Mouse (Mus musculus) liver, embryonic 12.5 days (tissue): ENCODE results near the gene Ube2z. TPM values are rescaled to one million over a fixed set of nuclear protein-coding genes. Genes with fewer than 3 reads are reported as not detected.

Experiments
- ATAC-seq: fragments of 200-750 bp; cut with Nextera tagmentation; 2 replicates; pipeline ENCODE4 v1.8.0; 2017; ENCODE audit warnings: moderate number of reproducible peaks, mild to moderate bottlenecking, moderate library complexity
- H3K27ac ChIP-seq: fragments of 300-500 bp; sonication (generic); 2 replicates; pipeline ENCODE4 v1.5.1; 2016; ENCODE audit warnings: mild to moderate bottlenecking
- H3K27me3 ChIP-seq: fragments of 300-500 bp; sonication (generic); replicated peaks from 2 replicates; pipeline ENCODE4 v1.6.1; 2016; ENCODE audit warnings: mild to moderate bottlenecking, moderate library complexity
- H3K36me3 ChIP-seq: fragments of 300-500 bp; sonication (generic); 2 replicates; pipeline ENCODE4 v1.6.1; 2016; ENCODE audit warnings: mild to moderate bottlenecking, moderate library complexity
- H3K4me1 ChIP-seq: fragments of 300-500 bp; sonication (generic); 2 replicates; pipeline ENCODE4 v1.6.1; 2016
- H3K4me2 ChIP-seq: fragments of 300-500 bp; sonication (generic); 2 replicates; pipeline ENCODE4 v1.6.1; 2016; ENCODE audit warnings: mild to moderate bottlenecking, moderate library complexity
- H3K4me3 ChIP-seq: fragments of 300-500 bp; sonication (generic); 2 replicates; pipeline ENCODE4 v1.5.1; 2016; ENCODE audit warnings: mild to moderate bottlenecking, moderate library complexity
- H3K9ac ChIP-seq: fragments of 300-500 bp; sonication (generic); 2 replicates; pipeline ENCODE4 v1.6.1; 2016; ENCODE audit warnings: mild to moderate bottlenecking, moderate library complexity
- H3K9me3 ChIP-seq: fragments of 300-500 bp; sonication (generic); replicated peaks from 2 replicates; pipeline ENCODE4 v1.6.1; 2016; ENCODE audit warnings: mild to moderate bottlenecking, moderate library complexity
- WGBS: fragments of 180-500 bp; shearing (Covaris S2); methylation state at CpG from one replicate; pipeline ENCODE4 v1.1.7; 2016; ENCODE audit not compliant: insufficient replicate concordance; 5-methylcytosine and 5-hydroxymethylcytosine counted together
- polyA plus RNA-seq: library from polyadenylated mRNA; unstranded; fragments of >200 nt; fragmentation: Nextera tagmentation; extraction: Ambion mirVana; gene quantifications from 2 replicates; pipeline ENCODE4 v1.2.1, GENCODE M21; 2016

The Ube2z gene
- polyA plus RNA-seq, 1 experiment from 2014 or later, result 26.4 TPM

DNA sequence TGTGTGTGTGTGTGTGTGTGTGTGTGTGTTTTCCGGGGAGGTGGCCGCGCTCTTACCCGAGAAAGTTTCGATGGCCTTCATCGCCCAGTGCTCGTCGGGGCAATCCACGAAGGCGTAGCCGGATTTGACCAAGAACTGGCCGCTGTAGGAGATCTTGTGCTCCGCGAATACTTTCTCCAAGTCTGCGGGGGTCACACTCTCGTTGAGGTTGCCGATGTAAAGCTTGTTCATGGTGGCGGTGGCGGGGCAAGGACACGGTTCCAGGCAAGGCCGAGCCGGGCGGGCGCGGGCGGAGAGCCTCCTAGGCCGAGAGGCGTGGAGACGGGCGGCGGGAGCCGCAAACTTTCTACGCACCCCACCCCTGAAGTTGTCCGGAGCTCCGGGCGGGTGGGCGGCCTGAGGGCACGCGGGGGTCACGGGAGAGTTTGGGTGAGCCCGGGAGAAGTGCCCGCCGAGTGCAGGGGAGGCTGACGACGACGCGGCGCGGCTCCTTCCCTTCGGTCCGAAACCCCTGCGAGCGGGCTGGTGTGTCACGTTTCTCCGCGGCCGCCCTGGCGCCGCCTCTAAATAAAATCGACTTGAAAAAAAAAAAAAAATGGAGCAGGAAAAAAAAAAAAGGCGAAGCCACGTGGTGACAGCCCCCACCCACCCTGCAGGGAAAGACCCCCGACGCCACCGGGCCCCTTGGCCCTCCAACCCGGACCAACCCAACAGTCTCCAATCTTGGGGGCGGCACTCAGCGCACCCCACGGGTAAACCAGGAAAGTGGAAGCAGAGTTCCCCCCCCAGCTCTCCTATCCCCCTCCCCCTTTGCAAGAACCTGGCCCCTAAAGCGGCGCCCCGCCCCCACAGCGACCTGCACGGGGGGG lies 59.6 kb downstream of the Ube2z start, which contains the start of gene Igf2bp1:
TSS of gene Igf2bp1 (minus strand) at position 538 of the 869 bp plus-strand sequence.
- peak within 1 kb of the TSS; percentile 83 for H3K4me3 ChIP-seq
- H3K9me3 ChIP-seq, result no peaks in the 10 kb centered on the region
- peak within 1 kb of the TSS; percentile 89 for H3K27ac ChIP-seq
- peak; percentile 60 for ATAC-seq
- WGBS, result under 1% methylated on average over 68 of the region's 74 CpGs
- peaks cover 14% of the 10 kb centered on the region; the same call in 1 of the 2 replicates for H3K36me3 ChIP-seq
- peak within 1 kb of the TSS; percentile 89 for H3K9ac ChIP-seq
- H3K4me1 ChIP-seq, result peaks cover 74% of the 10 kb centered on the region
- peak within 1 kb of the TSS; percentile 100 for H3K4me2 ChIP-seq
- peaks cover 11% of the 10 kb centered on the region for H3K27me3 ChIP-seq

DNA sequence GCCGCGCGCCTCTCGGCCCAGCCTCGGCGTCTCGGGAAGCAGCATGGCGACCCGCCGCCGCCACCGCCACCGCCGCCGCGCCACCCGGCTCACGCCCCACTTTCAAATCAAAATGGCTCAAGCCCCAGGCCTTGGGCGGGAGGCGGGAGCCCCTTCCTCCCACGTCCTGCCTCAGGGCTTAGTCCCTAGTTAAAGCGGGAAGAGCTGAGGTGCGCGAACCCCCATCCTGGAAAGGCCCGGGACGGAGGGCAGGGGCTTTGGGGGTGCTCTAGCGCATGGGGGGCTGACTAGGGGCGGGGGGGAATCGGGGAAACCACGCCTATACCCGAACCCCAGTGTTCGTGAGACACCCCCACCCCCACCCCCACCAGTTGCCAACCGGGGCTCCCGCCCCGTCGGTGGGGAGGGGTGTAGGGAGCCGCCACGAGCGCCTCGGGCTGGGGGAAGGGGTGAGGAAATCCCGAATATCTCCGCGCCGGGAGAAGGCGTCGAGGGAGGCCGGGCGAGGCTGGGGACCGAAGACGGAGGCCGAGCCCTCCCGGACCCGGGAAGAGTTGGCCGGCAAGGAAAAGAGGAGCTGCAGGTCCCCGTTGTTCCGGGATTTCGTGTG lies 60.3 kb downstream of the Ube2z start:
- Histone ChIP-seq H3K9me3 (no peaks in the 10 kb centered on the region), H3K9ac (peak overlapping the region; percentile 89), H3K36me3 (peaks cover 17% of the 10 kb centered on the region; the same call in 1 of the 2 replicates), H3K4me3 (peak overlapping the region; percentile 83), H3K27me3 (peaks cover 11% of the 10 kb centered on the region), H3K4me1 (peaks cover 81% of the 10 kb centered on the region), H3K27ac (peak overlapping the region; percentile 89), H3K4me2 (peak overlapping the region; percentile 100)
- ATAC-seq, result peak; percentile 48
- WGBS, result under 1% methylated on average over 46 of the region's 57 CpGs

DNA sequence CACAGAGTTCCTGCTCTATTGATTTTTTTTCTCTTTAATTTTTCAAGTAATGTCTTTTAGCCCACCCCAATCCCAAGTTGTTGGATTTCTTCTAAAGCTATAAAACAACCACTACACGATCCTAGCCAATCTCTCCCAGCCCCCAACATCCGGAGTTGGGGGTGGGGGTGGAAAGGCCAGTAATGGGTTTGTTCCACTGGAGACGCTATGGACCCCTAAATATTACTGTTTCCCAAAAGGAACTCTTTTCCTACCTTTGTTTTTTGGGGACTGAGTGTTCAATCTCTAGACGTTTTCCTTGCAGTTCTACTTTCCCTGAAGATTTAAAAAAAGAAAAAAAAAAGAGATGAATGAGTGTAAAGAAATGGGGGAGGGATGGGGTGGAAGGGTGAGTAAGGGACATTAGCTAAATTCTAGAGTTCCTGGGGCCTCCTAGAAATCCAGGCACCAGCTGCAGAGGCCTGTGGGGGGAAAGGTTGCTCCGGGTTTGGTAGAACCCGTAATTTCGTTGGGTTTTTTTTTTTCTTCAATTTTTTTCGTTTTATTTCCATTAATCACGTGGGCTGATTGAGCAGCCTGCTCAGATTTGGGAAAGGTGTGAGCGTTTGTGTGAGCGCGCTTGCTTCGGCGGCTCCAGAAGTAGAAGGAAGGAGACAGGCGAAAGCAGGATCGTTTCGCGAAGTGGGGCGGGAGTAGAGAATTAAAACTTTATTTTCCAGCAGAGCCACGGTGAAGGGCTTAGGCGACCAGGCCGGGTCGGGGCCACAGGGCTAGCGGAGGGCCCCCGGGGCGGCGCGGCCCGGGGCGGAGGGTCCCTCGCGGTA lies 61.0 kb downstream of the Ube2z start:
- peak overlapping the region; percentile 89 for H3K9ac ChIP-seq
- H3K9me3 ChIP-seq, result no peaks in the 10 kb centered on the region
- no peak for ATAC-seq
- WGBS, result under 1% methylated on average over 26 of the region's 32 CpGs
- peak overlapping the region; percentile 83 for H3K4me3 ChIP-seq
- H3K27ac ChIP-seq, result peak overlapping the region; percentile 89
- peak overlapping the region; percentile 100 for H3K4me2 ChIP-seq
- H3K27me3 ChIP-seq, result peaks cover 11% of the 10 kb centered on the region
- H3K36me3 ChIP-seq, result peaks cover 22% of the 10 kb centered on the region; the same call in 1 of the 2 replicates
- H3K4me1 ChIP-seq, result peaks cover 86% of the 10 kb centered on the region

DNA sequence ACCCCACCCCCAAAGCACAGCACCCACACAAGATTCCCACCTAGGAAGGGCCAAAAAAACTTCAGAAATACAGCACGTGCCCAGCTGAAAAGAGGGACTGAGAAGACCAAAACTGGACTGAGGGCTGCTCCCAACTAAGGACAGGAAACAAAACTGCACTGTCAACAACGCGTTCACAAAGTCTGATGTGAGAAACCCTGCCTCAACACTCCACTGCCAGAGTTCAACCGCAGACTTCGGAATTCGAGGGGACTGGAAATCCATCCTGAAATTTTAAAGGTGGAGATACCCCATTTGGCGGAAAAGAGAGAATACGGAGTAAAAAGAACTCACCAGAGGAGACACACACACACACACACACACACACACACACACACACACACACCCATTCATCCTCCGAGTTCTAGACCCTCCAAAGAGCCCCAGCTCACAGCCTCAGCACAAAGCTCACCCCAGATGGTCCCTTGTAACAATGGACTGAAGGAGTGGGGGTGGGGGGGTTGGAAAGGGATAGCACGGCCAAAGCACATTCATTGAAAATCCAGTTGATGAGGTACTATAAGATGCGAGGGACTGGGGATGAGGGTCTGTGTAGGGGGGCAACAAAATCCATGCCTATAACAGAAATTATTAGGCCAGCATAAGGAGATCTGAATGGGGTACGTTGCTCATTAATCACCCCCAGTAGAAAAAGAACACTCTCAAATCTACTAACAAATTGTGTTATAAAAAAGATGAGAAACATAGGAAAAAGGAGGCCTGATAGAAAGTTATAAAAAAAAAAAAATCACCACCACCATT lies 61.9 kb downstream of the Ube2z start:
- Histone ChIP-seq H3K36me3 (peaks cover 22% of the 10 kb centered on the region; the same call in 1 of the 2 replicates), H3K27me3 (peaks cover 11% of the 10 kb centered on the region), H3K9me3 (no peaks in the 10 kb centered on the region), H3K4me2 (peak overlapping the region; percentile 100), H3K4me3 (peak overlapping the region; percentile 83), H3K27ac (peak overlapping the region; percentile 1; the same call in 1 of the 2 replicates), H3K4me1 (peaks cover 80% of the 10 kb centered on the region), H3K9ac (peak overlapping the region; percentile 89)
- WGBS, result 12% methylated on average over 12 of the region's 12 CpGs
- ATAC-seq, result no peak

Other genes with a start within 250 kb of the Ube2z start
- 2.7 and 3.4 TPM in 2 replicates for gene Phospho1, start 240.9 kb downstream of the Ube2z start, polyA plus RNA-seq
- gene Gngt2, start 228.2 kb downstream of the Ube2z start, polyA plus RNA-seq, result 15.8 and 16.7 TPM in 2 replicates
- gene Abi3, start 222.9 kb downstream of the Ube2z start, polyA plus RNA-seq, result 7.3 and 7.6 TPM in 2 replicates
- 0.39 and 0.51 TPM in 2 replicates for gene B4galnt2, start 150.5 kb downstream of the Ube2z start, polyA plus RNA-seq
- gene Igf2bp1, start 59.4 kb downstream of the Ube2z start, polyA plus RNA-seq, result 33.8 and 38.3 TPM in 2 replicates
- gene Gip, start 40.8 kb downstream of the Ube2z start, polyA plus RNA-seq, result not detected in 2 replicates
- gene Snf8, start 30.5 kb downstream of the Ube2z start, polyA plus RNA-seq, result 100 and 108 TPM in 2 replicates
- gene Atp5g1, start 10.3 kb upstream of the Ube2z start, polyA plus RNA-seq, result 657 and 705 TPM in 2 replicates
- gene Calcoco2, start 46.6 kb upstream of the Ube2z start, polyA plus RNA-seq, result not detected in 2 replicates
- gene Ttll6, start 68.4 kb upstream of the Ube2z start, polyA plus RNA-seq, result not detected in 2 replicates
- gene Hoxb13, start 128.9 kb upstream of the Ube2z start, polyA plus RNA-seq, result not detected in 2 replicates
- gene Hoxb9, start 206.1 kb upstream of the Ube2z start, polyA plus RNA-seq, result not detected in 2 replicates
- gene Hoxb8, start 216.5 kb upstream of the Ube2z start, polyA plus RNA-seq, result not detected in 2 replicates
- 0.18 and 0.37 TPM in 2 replicates for gene Hoxb7, start 221.2 kb upstream of the Ube2z start, polyA plus RNA-seq
- 0.30 TPM in 2 replicates for gene Hoxb6, start 227.1 kb upstream of the Ube2z start, polyA plus RNA-seq
- gene Hoxb5, start 237.9 kb upstream of the Ube2z start, polyA plus RNA-seq, result 1.3 and 1.5 TPM in 2 replicates